Mouse (Mus musculus): ENCODE results near the gene Ndrg3.

DNA sequence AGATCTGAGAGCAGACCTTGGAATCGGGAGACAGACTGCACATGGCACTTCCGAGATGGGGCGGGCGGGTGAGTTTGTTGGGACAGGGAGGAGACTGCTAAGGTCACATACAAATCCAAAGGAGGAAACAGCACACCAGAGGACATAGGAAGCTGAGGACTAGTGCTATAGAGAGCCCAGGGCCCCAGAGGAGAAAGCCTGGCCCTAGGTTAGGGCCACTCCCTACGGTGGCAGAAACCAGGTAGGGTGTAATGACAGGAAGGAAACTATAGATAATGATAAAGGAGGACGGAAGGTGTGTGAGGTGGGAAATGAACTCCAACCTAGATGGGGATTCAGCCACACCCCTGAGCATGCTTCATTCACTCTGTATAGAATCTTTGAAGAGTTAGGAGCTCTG, 20.5 kb upstream of the Ndrg3 start:
- no peak for TF ChIP-seq CTCF (conservative IDR thresholded peaks at IDR 0.05; ENCODE audit: insufficient read depth, insufficient read length, low read depth, low read length)
- no peak for TF ChIP-seq POLR2A (IDR thresholded peaks at IDR 0.05; ENCODE audit: low read depth, low read length)

Data from kidney, adult 2 months (tissue).